Mouse (Mus musculus) stomach, adult 2 months (tissue): ENCODE results near the gene Ndufa5. TPM values are rescaled to one million over a fixed set of nuclear protein-coding genes. Genes with fewer than 3 reads are reported as not detected.

Experiments used
- polyA plus RNA-seq: library from polyadenylated mRNA; depleted of rRNA; stranded (reverse); fragments of >200 nt; gene quantifications from 2 replicates; pipeline ENCODE4 v1.2.3, GENCODE M21; 2012; rRNA removed

Gene Ndufa5
- 0.31 and 0.33 TPM in 2 replicates for polyA plus RNA-seq

DNA sequence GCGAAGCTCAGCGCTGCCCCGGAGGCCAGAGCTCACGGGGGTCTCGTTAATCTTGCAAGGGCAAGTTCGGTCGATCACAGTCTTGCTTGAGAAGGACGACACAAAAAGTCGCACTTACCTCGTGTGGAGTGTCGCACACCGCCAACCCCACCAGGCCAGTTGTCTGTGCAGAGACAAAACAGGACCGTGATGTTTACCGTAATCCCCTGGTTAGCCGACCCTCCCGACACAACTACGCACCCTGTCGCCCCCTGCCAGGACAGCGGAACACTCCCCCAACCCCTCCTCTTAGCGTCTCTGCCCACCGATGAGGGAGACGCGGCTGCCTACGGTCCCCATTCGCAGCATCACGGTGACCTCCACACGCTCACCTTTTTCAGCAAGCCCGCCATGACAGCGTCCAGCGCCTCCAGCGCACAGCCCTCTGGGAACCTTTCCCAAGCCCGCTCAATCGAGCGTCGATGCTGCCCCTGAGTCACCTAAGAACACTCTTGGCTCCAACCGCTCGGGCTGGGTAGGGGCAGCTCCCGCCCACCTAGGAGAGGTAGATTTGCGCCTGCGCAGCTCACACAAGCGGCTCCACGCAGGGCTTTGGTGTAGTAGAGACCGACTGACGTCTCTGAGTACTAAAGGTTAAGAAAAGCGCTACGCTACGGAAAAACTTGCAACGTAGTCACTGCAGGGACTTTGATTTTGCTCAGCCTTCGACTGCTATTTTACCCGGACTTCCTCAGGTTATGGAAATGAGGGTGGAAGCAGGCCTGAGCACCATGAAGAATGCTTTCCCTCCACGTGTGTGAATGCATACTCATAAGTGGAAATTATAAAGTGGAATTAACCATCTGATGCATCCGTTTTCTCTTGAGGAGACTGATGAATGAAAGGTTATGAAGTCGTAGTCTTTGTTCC lies at the start of gene Ndufa5:
Gene Ndufa5 (minus strand): TSS at position 859 of the 909 bp plus-strand sequence.

DNA sequence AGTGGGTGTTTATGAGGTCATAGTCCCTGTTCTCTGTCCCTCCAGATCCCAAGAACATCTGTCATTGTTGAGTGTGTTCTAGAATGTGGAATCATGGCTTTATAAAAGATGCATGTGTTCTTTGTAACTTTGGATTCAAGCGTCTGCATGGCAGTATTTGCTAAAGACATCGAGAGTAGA lies 141 bp upstream of the Ndufa5 start, which contains the start of gene Asb15:
Gene Asb15 (plus strand): TSS at position 81 of the 180 bp plus-strand sequence.

DNA sequence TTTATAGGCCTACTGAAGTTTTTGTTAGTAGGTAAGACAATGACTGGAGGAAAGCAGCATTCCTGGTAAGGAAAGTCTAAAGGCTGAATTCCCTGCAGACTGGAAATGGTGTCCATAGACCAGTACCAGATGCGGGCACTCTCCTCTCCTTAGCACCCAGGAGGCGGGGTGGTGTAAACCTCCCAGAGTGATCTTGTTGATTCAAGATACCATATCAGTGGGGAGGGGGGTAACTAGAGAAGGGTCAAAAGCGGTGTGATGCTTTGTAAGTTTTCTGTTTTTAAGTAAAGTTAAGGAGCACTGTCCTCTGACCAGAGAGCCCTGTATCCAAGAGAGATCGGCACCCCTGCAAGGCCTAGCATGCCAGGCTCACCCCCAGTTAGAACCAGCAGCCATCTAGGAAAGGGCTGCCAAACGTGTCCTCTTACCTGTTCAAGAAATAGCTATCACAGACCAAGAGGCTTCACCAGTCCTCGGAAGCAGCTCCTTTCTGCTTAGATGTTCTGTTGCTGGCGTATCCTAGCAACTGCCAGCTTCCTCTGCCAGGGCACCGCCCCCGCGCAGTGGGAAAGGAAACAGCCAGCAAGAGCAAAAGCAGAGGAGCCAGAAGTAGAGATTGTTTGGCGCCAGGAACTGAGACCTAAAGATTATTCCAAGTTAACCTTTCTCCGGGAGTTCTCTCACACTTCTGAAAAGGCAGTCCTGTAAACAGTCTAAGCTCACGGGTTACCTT lies 13.1 kb downstream of the Ndufa5 start, which contains the start of gene Iqub:
Gene Iqub (minus strand): TSS at position 516 of the 733 bp plus-strand sequence.

Other genes starting within 250 kb of the Ndufa5 start
- not detected in 2 replicates for gene Iqub, start 12.9 kb downstream of the Ndufa5 start, polyA plus RNA-seq
- gene Asb15, start 131 bp upstream of the Ndufa5 start, polyA plus RNA-seq: 0.02 and 0.05 TPM in 2 replicates
- gene Lmod2, start 69.7 kb upstream of the Ndufa5 start, polyA plus RNA-seq: 0.26 and 0.91 TPM in 2 replicates
- gene Wasl, start 137.0 kb upstream of the Ndufa5 start, polyA plus RNA-seq: 65.9 and 107 TPM in 2 replicates
- gene Hyal6, start 205.2 kb upstream of the Ndufa5 start, polyA plus RNA-seq: not detected in 2 replicates
- 0.02 TPM in 1 of 2 replicates, not detected in the other for gene Hyal4, start 220.3 kb upstream of the Ndufa5 start, polyA plus RNA-seq